Mouse (Mus musculus) kidney, postnatal 0 days (tissue): ENCODE data around the gene Mid1ip1. TPM values are rescaled to one million over a fixed set of nuclear protein-coding genes. Genes with fewer than 3 reads are reported as not detected.

Source experiments
- ATAC-seq: fragments of 200-750 bp; cut with Nextera tagmentation; replicated peaks from 2 replicates; pipeline ENCODE4 v1.8.0; 2017; ENCODE audit warnings: low read depth, moderate number of reproducible peaks, moderate TSS enrichment, moderate library complexity; ENCODE audit not compliant: low FRiP score
- DNase-seq: peaks from one replicate; pipeline ENCODE4 v3.0.0-alpha.2; 2016; ENCODE audit warnings: low spot score
- H3K27ac ChIP-seq: fragments of 300-500 bp; sonication (generic); 2 replicates; pipeline ENCODE4 v1.5.1; 2014; ENCODE audit warnings: mild to moderate bottlenecking
- H3K27me3 ChIP-seq: fragments of 300-500 bp; sonication (generic); 2 replicates; pipeline ENCODE4 v1.6.1; 2014; ENCODE audit warnings: low read length, mixed read lengths; ENCODE audit not compliant: insufficient read depth
- H3K36me3 ChIP-seq: fragments of 300-500 bp; sonication (generic); 2 replicates; pipeline ENCODE4 v1.6.1; 2014; ENCODE audit warnings: low read length, mixed read lengths; ENCODE audit not compliant: insufficient read depth
- H3K4me1 ChIP-seq: fragments of 300-500 bp; sonication (generic); replicated peaks from 2 replicates; pipeline ENCODE4 v1.6.1; 2014; ENCODE audit warnings: antibody characterized with exemption, low read length, mixed read lengths; ENCODE audit not compliant: insufficient read depth
- H3K4me2 ChIP-seq: fragments of 300-500 bp; sonication (generic); 2 replicates; pipeline ENCODE4 v1.6.1; 2014; ENCODE audit warnings: mild to moderate bottlenecking, low read length, moderate library complexity, mixed read lengths
- H3K4me3 ChIP-seq: fragments of 300-500 bp; sonication (generic); replicated peaks from 2 replicates; pipeline ENCODE4 v1.5.1; 2014; ENCODE audit warnings: low read depth, low read length
- H3K9ac ChIP-seq: fragments of 300-500 bp; sonication (generic); 2 replicates; pipeline ENCODE4 v1.6.1; 2014; ENCODE audit warnings: low read depth, low read length
- H3K9me3 ChIP-seq: fragments of 300-500 bp; sonication (generic); replicated peaks from 2 replicates; pipeline ENCODE4 v1.6.1; 2016; ENCODE audit warnings: low read length, inconsistent platforms, mixed read lengths
- CTCF ChIP-seq: IDR thresholded peaks from 2 replicates; pipeline ENCODE4 v1.5.1; 2016; ENCODE audit warnings: antibody characterized with exemption, low read depth, mild to moderate bottlenecking, moderate library complexity
- WGBS: fragments of 180-500 bp; shearing (Covaris S2); extraction: QIAGEN DNeasy Blood & Tissue Kit; methylation state at CpG from one replicate; pipeline ENCODE4 v1.1.7; 2014; 5-methylcytosine and 5-hydroxymethylcytosine counted together
- polyA plus RNA-seq: library from polyadenylated mRNA; unstranded; fragments of >200 nt; fragmentation: Nextera tagmentation; extraction: Ambion mirVana; gene quantifications from 2 replicates; pipeline ENCODE4 v1.2.1, GENCODE M21; 2015

Mid1ip1 gene
- 43.6 and 45.7 TPM in 2 replicates for polyA plus RNA-seq

DNA sequence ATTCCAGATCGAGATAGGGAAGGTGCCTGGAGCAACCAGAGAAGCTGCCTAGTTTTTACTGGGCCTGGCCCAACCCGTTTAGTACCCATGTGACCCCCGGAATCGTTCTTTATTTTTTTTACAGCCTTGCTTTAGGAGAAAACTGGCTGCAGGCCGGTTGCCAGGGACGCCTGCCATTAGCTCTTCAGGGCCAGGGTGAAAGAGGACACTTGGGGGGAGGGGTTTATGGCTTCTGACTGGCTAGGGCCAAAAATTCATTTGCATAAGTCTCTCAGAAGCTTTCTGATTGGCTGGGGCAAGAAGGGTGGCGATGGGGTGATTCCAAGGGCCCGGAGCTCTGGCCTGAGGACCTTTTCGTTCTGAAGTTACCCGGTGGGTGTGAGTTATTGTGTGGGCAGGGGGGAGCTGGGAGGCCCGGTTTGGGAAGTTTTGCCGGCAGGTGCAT, at the start of gene Mid1ip1:
Mid1ip1 (plus strand) TSS at position 318 of the 445 bp plus-strand sequence.
- peak within 1 kb of the TSS; percentile 77 for H3K27ac ChIP-seq
- peak within 1 kb of the TSS; percentile 45 for H3K4me2 ChIP-seq
- no peak within 1 kb of the TSS for H3K4me3 ChIP-seq
- no peaks in the 10 kb centered on the region for H3K4me1 ChIP-seq
- DNase-seq: peak; percentile 94
- peak; percentile 81 for ATAC-seq
- no peaks in the 10 kb centered on the region for H3K9me3 ChIP-seq
- TF ChIP-seq CTCF: no peak
- no peak within 1 kb of the TSS for H3K9ac ChIP-seq
- H3K36me3 ChIP-seq: no peaks in the 10 kb centered on the region
- no peaks in the 10 kb centered on the region for H3K27me3 ChIP-seq
- 26% methylated on average over 12 of the region's 12 CpGs for WGBS

- TF ChIP-seq CTCF: no peak
Observed at GRCm38 (mm10) chrX:10694455-10695180, 20.2 kb upstream of the Mid1ip1 start.

GRCm38 (mm10) chrX:10706728-10707127, 8.1 kb upstream of the Mid1ip1 start:
- WGBS: 82% methylated on average over 3 of the region's 3 CpGs
- Histone ChIP-seq H3K27me3 (no peaks in the 10 kb centered on the region), H3K4me3 (no peak overlapping the region), H3K4me2 (no peak overlapping the region), H3K4me1 (no peaks in the 10 kb centered on the region), H3K9ac (no peak overlapping the region), H3K9me3 (no peaks in the 10 kb centered on the region), H3K27ac (no peak overlapping the region), H3K36me3 (no peaks in the 10 kb centered on the region)
- ATAC-seq (no peak), DNase-seq (no peak)
- TF ChIP-seq CTCF: no peak

More at GRCm38 (mm10) chrX:10694455-10695180, 20.2 kb upstream of the Mid1ip1 start:
- no peaks in the 10 kb centered on the region for H3K4me1 ChIP-seq
- no peaks in the 10 kb centered on the region for H3K36me3 ChIP-seq
- H3K4me2 ChIP-seq: no peak overlapping the region
- no peak overlapping the region for H3K4me3 ChIP-seq
- H3K27me3 ChIP-seq: no peaks in the 10 kb centered on the region
- WGBS: 85% methylated on average over 5 of the region's 5 CpGs
- no peak for DNase-seq
- no peak overlapping the region for H3K9ac ChIP-seq
- no peak overlapping the region for H3K27ac ChIP-seq
- H3K9me3 ChIP-seq: no peaks in the 10 kb centered on the region
- 0 out of 2 replicates have a peak, but pooled peaks have one; percentile 33 for ATAC-seq

DNA sequence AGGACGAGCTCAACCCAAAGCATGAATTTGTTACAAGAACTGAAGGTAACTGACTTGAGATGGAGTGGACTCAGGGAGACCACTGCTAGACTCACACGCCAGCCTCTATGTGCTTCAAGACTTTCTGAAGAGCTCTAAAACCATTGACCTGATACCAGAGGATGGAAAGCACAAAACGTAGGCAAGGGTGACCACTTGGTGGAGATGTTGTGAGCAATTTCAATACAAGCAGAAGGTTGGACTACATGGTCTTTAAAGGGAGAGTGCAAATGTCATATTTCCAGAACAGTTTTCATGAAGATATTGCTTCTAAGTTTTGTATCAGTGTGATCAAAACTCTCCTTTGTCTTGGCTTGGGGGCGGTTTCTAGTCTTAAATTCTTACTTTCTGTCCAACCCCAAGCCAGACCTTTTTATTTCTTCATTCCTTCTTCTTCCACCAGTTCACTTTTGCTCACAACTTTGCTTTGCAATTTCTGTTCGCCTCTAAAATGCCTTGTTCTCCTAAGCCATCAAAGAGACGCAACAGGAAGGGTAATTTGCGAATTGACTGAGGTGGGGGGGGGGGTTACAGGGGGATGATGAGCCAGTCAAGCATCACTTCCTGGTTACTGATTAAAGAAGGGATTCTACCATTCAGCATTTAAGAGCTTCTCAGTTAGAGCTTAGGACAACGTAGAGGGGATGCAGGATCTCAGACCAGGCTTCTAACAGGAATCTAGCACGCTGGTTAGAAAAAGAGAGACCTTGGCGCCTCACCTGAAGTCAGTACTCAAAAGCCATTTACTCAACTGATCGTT, 775 bp upstream of the Mid1ip1 start:
- no peaks in the 10 kb centered on the region for H3K4me1 ChIP-seq
- no peaks in the 10 kb centered on the region for H3K27me3 ChIP-seq
- ATAC-seq: no peak
- no peaks in the 10 kb centered on the region for H3K36me3 ChIP-seq
- TF ChIP-seq CTCF: peak; percentile 66
- no peak overlapping the region for H3K9ac ChIP-seq
- peak overlapping the region; percentile 77 for H3K27ac ChIP-seq
- peak overlapping the region; percentile 45 for H3K4me2 ChIP-seq
- WGBS: 41% methylated on average over 11 of the region's 11 CpGs
- DNase-seq: peak; percentile 59
- H3K9me3 ChIP-seq: no peaks in the 10 kb centered on the region
- no peak overlapping the region for H3K4me3 ChIP-seq

GRCm38 (mm10) chrX:10716917-10717763, 2.3 kb downstream of the Mid1ip1 start:
- ATAC-seq (peak; percentile 90), DNase-seq (peak; percentile 75)
- WGBS: 21% methylated on average over 50 of the region's 50 CpGs
- H3K36me3 ChIP-seq: no peaks in the 10 kb centered on the region
- H3K9ac ChIP-seq: peak overlapping the region; percentile 66
- H3K4me3 ChIP-seq: peak overlapping the region; percentile 54
- no peaks in the 10 kb centered on the region for H3K27me3 ChIP-seq
- peak overlapping the region; percentile 66 for H3K4me2 ChIP-seq
- H3K4me1 ChIP-seq: no peaks in the 10 kb centered on the region
- H3K27ac ChIP-seq: peak overlapping the region; percentile 82
- TF ChIP-seq CTCF: no peak
- H3K9me3 ChIP-seq: no peaks in the 10 kb centered on the region
